Mouse (Mus musculus): ENCODE data around the gene Olfr1284. TPM values are rescaled to one million over a fixed set of nuclear protein-coding genes. Genes with fewer than 3 reads are reported as not detected.
"Not testable (repeated sequence)": the region's sequence is repeated elsewhere in the genome, so short reads cannot be mapped to it uniquely, and the experiment has no call there.

The Olfr1284 gene
- polyA plus RNA-seq (2012; rRNA removed) = not detected in 2 replicates

- Histone ChIP-seq H3K36me3 (ENCODE audit: control insufficient read depth, insufficient read depth, low read length) (no peaks in the 10 kb centered on the region), H3K4me1 (replicated peaks; ENCODE audit: control insufficient read depth, insufficient read depth, low read length) (no peaks in the 10 kb centered on the region), H3K4me3 (ENCODE audit: control insufficient read depth, insufficient read depth, low read length) (no peak within 1 kb of the TSS), H3K27ac (ENCODE audit: control insufficient read depth, insufficient read depth, low read length) (no peak within 1 kb of the TSS), H3K27me3 (ENCODE audit: control insufficient read depth, insufficient read depth, low read length) (no peaks in the 10 kb centered on the region)
- DNase-seq = no peak
- 89% methylated on average over 1 of the region's 1 CpGs for WGBS
- TF ChIP-seq CTCF (IDR thresholded peaks at IDR 0.05; ENCODE audit: borderline replicate concordance, control insufficient read depth, extremely low read depth, insufficient read depth, low read length, poor library complexity) = no peak
- no peak for TF ChIP-seq POLR2A (IDR thresholded peaks at IDR 0.05; ENCODE audit: control insufficient read depth, extremely low read depth, insufficient read depth, low read length, poor library complexity)
Observed at GRCm38 (mm10) chr2:111375222-111375621, at the start of gene Olfr1284. TSS of gene Olfr1284 (plus strand) at chr2:111375522.

- DNase-seq = no peak
- no peak within 1 kb of the TSS for H3K27ac ChIP-seq (ENCODE audit: control insufficient read depth, insufficient read depth, low read length)
- H3K4me1 ChIP-seq (replicated peaks; ENCODE audit: control insufficient read depth, insufficient read depth, low read length) = no peaks in the 10 kb centered on the region
- TF ChIP-seq CTCF (IDR thresholded peaks at IDR 0.05; ENCODE audit: borderline replicate concordance, control insufficient read depth, extremely low read depth, insufficient read depth, low read length, poor library complexity) (no peak), POLR2A (IDR thresholded peaks at IDR 0.05; ENCODE audit: control insufficient read depth, extremely low read depth, insufficient read depth, low read length, poor library complexity) (no peak)
- H3K36me3 ChIP-seq (ENCODE audit: control insufficient read depth, insufficient read depth, low read length) = no peaks in the 10 kb centered on the region
- 73% methylated on average over 2 of the region's 2 CpGs for WGBS
- no peaks in the 10 kb centered on the region for H3K27me3 ChIP-seq (ENCODE audit: control insufficient read depth, insufficient read depth, low read length)
- no peak within 1 kb of the TSS for H3K4me3 ChIP-seq (ENCODE audit: control insufficient read depth, insufficient read depth, low read length)
Observed at GRCm38 (mm10) chr2:111326220-111326619, 49.1 kb upstream of the Olfr1284 start, which contains the start of gene Olfr1281. TSS of gene Olfr1281 (plus strand) at chr2:111326520.

GRCm38 (mm10) chr2:111333721-111334120, 41.6 kb upstream of the Olfr1284 start:
- not testable (repeated sequence) for H3K4me3 ChIP-seq (ENCODE audit: control insufficient read depth, insufficient read depth, low read length); H3K4me1 ChIP-seq (replicated peaks; ENCODE audit: control insufficient read depth, insufficient read depth, low read length)
- WGBS = 90% methylated on average over 5 of the region's 5 CpGs

GRCm38 (mm10) chr2:111335976-111336375, 39.3 kb upstream of the Olfr1284 start, which contains the start of gene Olfr1282:
TSS of gene Olfr1282 (minus strand) at chr2:111336076.
- DNase-seq = no peak
- TF ChIP-seq POLR2A (IDR thresholded peaks at IDR 0.05; ENCODE audit: control insufficient read depth, extremely low read depth, insufficient read depth, low read length, poor library complexity) (no peak), CTCF (IDR thresholded peaks at IDR 0.05; ENCODE audit: borderline replicate concordance, control insufficient read depth, extremely low read depth, insufficient read depth, low read length, poor library complexity) (no peak)
- no peak within 1 kb of the TSS for H3K27ac ChIP-seq (ENCODE audit: control insufficient read depth, insufficient read depth, low read length)
- WGBS = 85% methylated on average over 2 of the region's 2 CpGs
- H3K36me3 ChIP-seq (ENCODE audit: control insufficient read depth, insufficient read depth, low read length) = no peaks in the 10 kb centered on the region
- no peaks in the 10 kb centered on the region for H3K27me3 ChIP-seq (ENCODE audit: control insufficient read depth, insufficient read depth, low read length)
- H3K4me1 ChIP-seq (replicated peaks; ENCODE audit: control insufficient read depth, insufficient read depth, low read length) = no peaks in the 10 kb centered on the region
- no peak within 1 kb of the TSS for H3K4me3 ChIP-seq (ENCODE audit: control insufficient read depth, insufficient read depth, low read length)

More at GRCm38 (mm10) chr2:111333721-111334120, 41.6 kb upstream of the Olfr1284 start:
- H3K27me3 ChIP-seq (ENCODE audit: control insufficient read depth, insufficient read depth, low read length); DNase-seq; H3K27ac ChIP-seq (ENCODE audit: control insufficient read depth, insufficient read depth, low read length); H3K36me3 ChIP-seq (ENCODE audit: control insufficient read depth, insufficient read depth, low read length): not testable (repeated sequence)

GRCm38 (mm10) chr2:111366490-111366889, 8.8 kb upstream of the Olfr1284 start, which contains the start of gene Olfr1283:
TSS of gene Olfr1283 (plus strand) at chr2:111366790.
- TF ChIP-seq CTCF (IDR thresholded peaks at IDR 0.05; ENCODE audit: borderline replicate concordance, control insufficient read depth, extremely low read depth, insufficient read depth, low read length, poor library complexity) (no peak), POLR2A (IDR thresholded peaks at IDR 0.05; ENCODE audit: control insufficient read depth, extremely low read depth, insufficient read depth, low read length, poor library complexity) (no peak)
- no peak for DNase-seq
- H3K36me3 ChIP-seq (ENCODE audit: control insufficient read depth, insufficient read depth, low read length) = no peaks in the 10 kb centered on the region
- no peaks in the 10 kb centered on the region for H3K27me3 ChIP-seq (ENCODE audit: control insufficient read depth, insufficient read depth, low read length)
- WGBS = 76% methylated on average over 2 of the region's 2 CpGs
- no peaks in the 10 kb centered on the region for H3K4me1 ChIP-seq (replicated peaks; ENCODE audit: control insufficient read depth, insufficient read depth, low read length)
- no peak within 1 kb of the TSS for H3K27ac ChIP-seq (ENCODE audit: control insufficient read depth, insufficient read depth, low read length)
- H3K4me3 ChIP-seq (ENCODE audit: control insufficient read depth, insufficient read depth, low read length) = no peak within 1 kb of the TSS

GRCm38 (mm10) chr2:111422931-111423330, 47.6 kb downstream of the Olfr1284 start, which contains the start of gene Olfr1286:
TSS of gene Olfr1286 (minus strand) at chr2:111423115.
- Histone ChIP-seq H3K36me3 (ENCODE audit: control insufficient read depth, insufficient read depth, low read length) (no peaks in the 10 kb centered on the region), H3K27me3 (ENCODE audit: control insufficient read depth, insufficient read depth, low read length) (no peaks in the 10 kb centered on the region), H3K4me1 (replicated peaks; ENCODE audit: control insufficient read depth, insufficient read depth, low read length) (no peaks in the 10 kb centered on the region), H3K4me3 (ENCODE audit: control insufficient read depth, insufficient read depth, low read length) (no peak within 1 kb of the TSS), H3K27ac (ENCODE audit: control insufficient read depth, insufficient read depth, low read length) (no peak within 1 kb of the TSS)
- DNase-seq = no peak
- WGBS = 80% methylated on average over 1 of the region's 1 CpGs
- TF ChIP-seq POLR2A (IDR thresholded peaks at IDR 0.05; ENCODE audit: control insufficient read depth, extremely low read depth, insufficient read depth, low read length, poor library complexity) (no peak), CTCF (IDR thresholded peaks at IDR 0.05; ENCODE audit: borderline replicate concordance, control insufficient read depth, extremely low read depth, insufficient read depth, low read length, poor library complexity) (no peak)

Other genes with a start within 250 kb of the Olfr1284 start
- gene Gm15130, start 222.6 kb upstream of the Olfr1284 start, polyA plus RNA-seq (2012; rRNA removed) = not detected in 2 replicates
- gene 4930430A15Rik, start 145.9 kb upstream of the Olfr1284 start, polyA plus RNA-seq (2012; rRNA removed) = not detected in 2 replicates
- gene Olfr1275, start 140.2 kb upstream of the Olfr1284 start, polyA plus RNA-seq (2012; rRNA removed) = not detected in 2 replicates
- not detected in 2 replicates for gene Olfr1276, start 121.0 kb upstream of the Olfr1284 start, polyA plus RNA-seq (2012; rRNA removed)
- gene Olfr1277, start 101.4 kb upstream of the Olfr1284 start, polyA plus RNA-seq (2012; rRNA removed) = not detected in 2 replicates
- not detected in 2 replicates for gene Olfr1278, start 85.4 kb upstream of the Olfr1284 start, polyA plus RNA-seq (2012; rRNA removed)
- gene Olfr1279, start 74.9 kb upstream of the Olfr1284 start, polyA plus RNA-seq (2012; rRNA removed) = not detected in 2 replicates
- gene Olfr1280, start 61.5 kb upstream of the Olfr1284 start, polyA plus RNA-seq (2012; rRNA removed) = not detected in 2 replicates
- gene Olfr1281, start 49.0 kb upstream of the Olfr1284 start, polyA plus RNA-seq (2012; rRNA removed) = not detected in 2 replicates
- not detected in 2 replicates for gene Olfr1282, start 39.4 kb upstream of the Olfr1284 start, polyA plus RNA-seq (2012; rRNA removed)
- gene Olfr1283, start 8.7 kb upstream of the Olfr1284 start, polyA plus RNA-seq (2012; rRNA removed) = not detected in 2 replicates
- gene Olfr1286, start 47.6 kb downstream of the Olfr1284 start, polyA plus RNA-seq (2012; rRNA removed) = not detected in 2 replicates
- gene Olfr1287, start 73.6 kb downstream of the Olfr1284 start, polyA plus RNA-seq (2012; rRNA removed) = not detected in 2 replicates
- gene Olfr1288, start 98.6 kb downstream of the Olfr1284 start, polyA plus RNA-seq (2012; rRNA removed) = not detected in 2 replicates
- not detected in 2 replicates for gene Olfr1289, start 105.3 kb downstream of the Olfr1284 start, polyA plus RNA-seq (2012; rRNA removed)
- gene Olfr1290, start 118.3 kb downstream of the Olfr1284 start, polyA plus RNA-seq (2012; rRNA removed) = not detected in 2 replicates
- not detected in 2 replicates for gene Olfr1291-ps1, start 121.7 kb downstream of the Olfr1284 start, polyA plus RNA-seq (2012; rRNA removed)
- not detected in 2 replicates for gene Olfr1293-ps, start 149.7 kb downstream of the Olfr1284 start, polyA plus RNA-seq (2012; rRNA removed)
- gene Olfr1294, start 164.8 kb downstream of the Olfr1284 start, polyA plus RNA-seq (2012; rRNA removed) = not detected in 2 replicates
- gene Olfr1295, start 194.2 kb downstream of the Olfr1284 start, polyA plus RNA-seq (2012; rRNA removed) = not detected in 2 replicates